Mouse (Mus musculus): Measurements from ENCODE around the gene Scyl2.

Gene Scyl2

DNA sequence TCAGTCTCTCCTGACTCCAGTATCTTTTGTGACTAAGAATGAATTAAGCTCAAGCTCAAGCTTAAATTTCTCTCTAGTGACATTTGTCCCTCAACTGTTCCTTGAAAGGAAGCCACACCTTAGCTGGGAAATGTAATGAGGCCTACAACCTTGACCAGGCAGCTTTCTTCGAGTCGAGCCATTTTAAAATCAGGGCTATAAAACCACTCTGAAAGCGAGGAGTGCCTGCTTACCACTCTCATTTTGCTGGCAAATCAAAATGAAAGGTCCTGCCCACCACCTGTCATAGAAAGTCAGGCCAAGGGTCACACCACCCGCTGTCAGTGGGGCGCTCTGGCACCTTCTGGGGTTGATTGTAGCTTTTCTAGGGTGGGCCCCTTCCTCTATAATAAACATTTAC lies 90.2 kb downstream of the Scyl2 start:
- DNase-seq (ENCODE audit: low spot score in 2 of 2), result no peak

DNA sequence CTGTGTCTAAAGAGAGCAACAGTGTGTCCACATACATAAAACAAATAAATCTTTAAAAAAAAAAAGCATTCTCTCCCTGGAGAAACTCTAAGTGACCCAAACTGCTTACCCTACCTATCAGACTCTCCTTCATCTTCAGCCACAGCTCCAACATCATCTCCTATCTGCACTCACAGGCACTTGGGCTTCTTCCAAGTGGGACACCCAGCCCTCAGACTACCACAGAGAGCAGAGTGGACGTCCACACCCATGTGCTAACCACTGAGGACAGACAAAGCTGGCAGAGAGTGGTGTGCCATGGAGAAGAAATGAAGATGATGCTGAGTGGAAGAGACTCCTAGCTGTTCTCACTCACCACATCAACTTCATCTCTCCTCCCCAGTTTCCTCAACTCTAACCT lies 90.6 kb downstream of the Scyl2 start:
- DNase-seq (ENCODE audit: low spot score in 2 of 2), result no peak

DNA sequence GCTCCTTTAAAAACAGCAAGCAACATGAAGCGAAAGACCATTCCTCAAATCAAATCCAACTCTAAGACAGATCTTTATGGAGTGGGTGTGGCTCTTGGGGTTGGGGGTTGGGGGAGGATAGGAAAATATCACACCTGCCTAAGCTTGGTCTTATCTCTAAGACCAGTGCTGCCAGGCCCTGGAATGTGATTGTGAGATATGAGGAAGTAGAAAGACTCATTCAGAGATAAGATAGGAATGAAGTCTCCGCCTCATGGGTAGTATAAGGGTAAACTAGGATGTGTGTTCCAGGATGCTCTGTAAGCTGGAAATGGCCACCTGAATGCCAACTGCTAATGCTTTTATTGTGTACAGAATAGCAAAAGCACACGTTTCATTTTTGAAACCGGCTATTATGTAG lies 91.8 kb downstream of the Scyl2 start:
- DNase-seq (ENCODE audit: low spot score in 2 of 2), result no peak

DNA sequence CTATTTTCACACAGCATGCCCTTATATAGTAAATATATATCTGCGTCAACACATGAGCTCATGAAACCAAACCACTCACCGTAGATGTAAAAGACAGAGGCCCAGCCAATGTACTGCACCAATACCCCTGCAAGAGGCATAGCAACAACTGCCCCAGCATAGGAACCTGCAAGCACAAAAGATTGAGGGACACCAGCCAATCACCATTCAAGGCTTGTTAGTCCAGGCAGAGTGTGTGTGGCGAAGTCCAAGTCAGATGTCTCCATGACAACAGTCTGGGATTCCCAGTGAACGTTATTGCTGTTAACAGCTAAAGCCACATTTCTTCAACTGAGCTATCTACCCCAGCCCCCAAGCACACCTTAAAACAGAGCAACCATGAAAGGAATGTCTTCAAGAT lies 93.3 kb downstream of the Scyl2 start:
- DNase-seq (ENCODE audit: low spot score in 2 of 2), result no peak

DNA sequence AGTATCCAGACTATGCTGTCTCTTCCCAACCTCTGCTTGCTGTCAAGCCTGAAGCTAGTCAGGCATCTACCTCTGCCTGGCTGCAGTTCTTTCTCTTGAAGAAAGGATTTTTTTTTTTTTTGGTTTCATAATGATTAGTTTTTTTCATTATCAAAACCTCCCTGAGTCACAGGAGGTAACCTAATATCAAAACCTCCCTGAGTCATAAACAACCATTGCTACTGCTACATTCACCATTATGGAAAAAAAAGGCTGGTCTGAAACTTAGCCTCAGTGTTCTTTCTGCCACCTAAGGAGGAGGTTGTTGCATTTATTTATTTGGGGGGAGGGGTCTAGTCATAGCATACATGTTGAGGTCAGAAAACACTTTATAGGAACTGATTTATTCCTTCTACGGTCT lies 96.2 kb downstream of the Scyl2 start:
- no peak for DNase-seq (ENCODE audit: low spot score in 2 of 2)

Data from cerebellum, postnatal 4 days (tissue).